Mouse (Mus musculus) brown adipose tissue, adult 24 weeks (tissue): ENCODE measurements around the gene Syngap1. TPM values are rescaled to one million over a fixed set of nuclear protein-coding genes. Genes with fewer than 3 reads are reported as not detected.
"Not testable (repeated sequence)": the region's sequence is repeated elsewhere in the genome, so short reads cannot be mapped to it uniquely, and the experiment has no call there.

ENCODE experiments used
- H3K27ac ChIP-seq: fragments of 200-500 bp; replicated peaks from 2 replicates; pipeline ENCODE4 v1.5.1; 2012; ENCODE audit warnings: low read depth, mild to moderate bottlenecking, low read length
- H3K4me1 ChIP-seq: fragments of 200-500 bp; 2 replicates; pipeline ENCODE4 v1.6.1; 2012; ENCODE audit warnings: low read length, mixed read lengths; ENCODE audit not compliant: control insufficient read depth, insufficient read depth, insufficient read length
- H3K4me3 ChIP-seq: fragments of 200-500 bp; 2 replicates; pipeline ENCODE4 v1.5.1; 2012; ENCODE audit warnings: low read depth, mild to moderate bottlenecking, low read length, moderate library complexity; ENCODE audit not compliant: insufficient read depth
- polyA plus RNA-seq: library from polyadenylated mRNA; stranded (reverse); fragments of >200 nt; gene quantifications from 2 replicates; pipeline ENCODE4 v1.2.4, GENCODE M21; 2012; ENCODE audit not compliant: missing spikeins, insufficient read depth, insufficient read length

Syngap1 gene
- 1.1 and 1.6 TPM in 2 replicates for polyA plus RNA-seq

DNA sequence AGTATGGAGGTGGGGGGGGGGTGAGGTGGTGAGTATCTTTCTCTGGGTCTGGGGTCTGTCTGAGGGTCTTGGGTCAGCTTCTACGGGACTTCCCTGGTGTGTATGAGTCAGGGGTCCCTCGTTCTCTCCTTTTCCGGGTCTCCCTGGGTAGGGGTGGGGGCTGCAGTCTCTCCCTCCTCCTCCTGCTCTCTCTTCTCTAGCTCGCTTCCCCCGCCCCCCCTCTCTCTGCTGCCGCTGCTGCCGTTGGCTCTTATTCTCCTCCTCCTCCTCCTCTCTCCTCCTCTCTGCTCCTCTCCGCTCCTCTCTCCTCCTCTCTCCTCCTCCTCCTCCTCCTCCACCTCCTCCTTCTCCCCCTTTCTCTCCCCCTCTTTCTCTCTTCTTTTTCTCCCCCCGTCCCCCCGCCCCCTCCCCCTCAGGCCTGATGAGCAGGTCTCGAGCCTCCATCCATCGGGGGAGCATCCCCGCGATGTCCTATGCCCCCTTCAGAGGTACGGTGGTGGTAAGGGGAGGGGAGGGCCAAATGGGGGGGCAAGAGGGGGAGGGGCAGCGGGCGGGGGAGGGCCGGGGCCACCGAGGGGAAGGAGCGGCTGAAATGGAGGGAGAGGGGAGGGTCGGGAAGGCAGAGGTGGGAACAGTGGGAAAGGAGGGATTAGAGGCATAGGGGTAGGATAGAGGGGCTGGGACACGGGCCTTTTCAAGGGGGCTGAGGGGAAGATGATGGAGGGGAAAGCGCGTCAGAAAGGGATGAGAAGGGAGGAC lies at the start of gene Syngap1:
TSS of gene Syngap1 (plus strand) at position 223 of the 759 bp plus-strand sequence.
- H3K4me1 ChIP-seq = peaks cover 2% of the 10 kb centered on the region
- H3K4me3 ChIP-seq = peak within 1 kb of the TSS; percentile 55
- peak within 1 kb of the TSS; percentile 72 for H3K27ac ChIP-seq

DNA sequence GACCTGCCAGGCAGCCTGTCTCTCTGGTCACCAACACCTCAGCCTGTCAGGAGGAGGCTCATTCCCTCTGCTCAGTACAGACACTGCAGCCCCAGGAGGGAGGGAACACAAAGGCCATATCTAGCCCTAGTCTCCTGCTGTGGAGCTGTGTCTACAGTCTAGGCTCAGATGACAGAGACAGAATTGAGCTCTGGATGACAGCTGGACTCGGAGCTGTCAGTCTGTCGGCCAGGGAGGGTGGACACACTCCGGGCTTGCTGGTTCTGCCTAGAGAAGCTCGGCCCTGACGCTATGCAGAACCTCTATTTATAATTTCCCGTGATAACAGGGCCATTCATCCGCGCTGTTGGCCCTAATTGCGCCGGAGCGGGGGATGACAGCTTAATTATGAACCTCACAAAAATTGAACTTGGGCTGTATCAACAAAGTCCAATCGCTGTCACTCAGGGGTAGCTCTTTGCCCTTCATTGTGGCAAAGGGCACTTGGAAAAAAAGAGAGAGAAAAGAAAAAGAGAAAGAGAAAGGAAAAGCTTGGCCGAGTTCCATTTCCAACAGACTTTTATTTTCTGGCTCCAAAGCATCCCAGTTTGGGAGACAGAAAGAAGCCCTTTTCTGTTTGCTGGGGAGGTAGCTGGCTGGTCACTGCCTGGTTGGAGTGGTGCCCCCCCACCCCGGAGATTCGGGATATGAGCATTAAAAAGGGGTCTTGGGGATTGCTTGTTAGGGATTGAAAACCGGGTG lies 48.2 kb upstream of the Syngap1 start:
- H3K4me1 ChIP-seq = no peaks in the 10 kb centered on the region
- no peak overlapping the region for H3K27ac ChIP-seq
- peak overlapping the region; percentile 22; the same call in 1 of the 2 replicates for H3K4me3 ChIP-seq

DNA sequence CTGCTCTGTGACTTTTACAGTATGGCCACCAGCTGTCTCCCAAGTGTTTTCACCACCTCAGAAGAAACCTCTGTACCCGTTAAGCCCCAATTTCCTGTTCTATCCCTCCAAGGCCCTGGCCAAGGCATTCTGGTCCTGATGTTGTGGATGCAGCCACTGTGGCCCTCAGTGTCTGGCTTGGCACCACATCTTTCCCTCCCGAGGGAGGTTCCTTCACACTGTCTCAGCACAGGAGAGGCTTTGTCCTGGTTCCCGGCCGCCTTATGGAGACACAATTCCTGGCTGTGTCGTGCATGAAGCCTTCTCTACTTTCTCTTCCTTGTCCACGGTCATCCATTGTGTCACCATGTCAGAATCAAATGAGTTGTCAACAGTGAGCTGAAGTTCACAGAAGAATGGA lies 47.6 kb upstream of the Syngap1 start:
- no peaks in the 10 kb centered on the region for H3K4me1 ChIP-seq
- no peak overlapping the region for H3K4me3 ChIP-seq
- H3K27ac ChIP-seq = no peak overlapping the region

DNA sequence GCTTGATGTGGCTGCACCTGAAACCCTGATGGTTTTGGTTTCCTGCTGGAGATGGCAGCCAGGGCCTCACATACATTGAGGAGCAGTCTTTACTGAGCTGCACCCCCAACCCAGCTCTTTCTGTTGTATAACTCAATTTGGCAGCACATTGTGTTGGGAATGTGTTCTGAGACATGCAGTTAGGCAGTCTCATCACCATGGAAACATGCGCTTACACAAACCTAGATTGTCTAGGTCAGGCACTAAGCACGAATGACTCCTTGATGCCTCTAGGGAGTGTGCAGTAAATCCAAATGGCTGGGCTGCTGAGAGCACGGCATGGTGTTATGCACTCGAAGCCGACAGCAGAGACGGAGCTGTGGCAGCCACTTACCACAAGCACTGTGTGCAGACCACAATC lies 46.7 kb upstream of the Syngap1 start:
- Histone ChIP-seq H3K4me3 (no peak overlapping the region), H3K4me1 (no peaks in the 10 kb centered on the region), H3K27ac (no peak overlapping the region)

DNA sequence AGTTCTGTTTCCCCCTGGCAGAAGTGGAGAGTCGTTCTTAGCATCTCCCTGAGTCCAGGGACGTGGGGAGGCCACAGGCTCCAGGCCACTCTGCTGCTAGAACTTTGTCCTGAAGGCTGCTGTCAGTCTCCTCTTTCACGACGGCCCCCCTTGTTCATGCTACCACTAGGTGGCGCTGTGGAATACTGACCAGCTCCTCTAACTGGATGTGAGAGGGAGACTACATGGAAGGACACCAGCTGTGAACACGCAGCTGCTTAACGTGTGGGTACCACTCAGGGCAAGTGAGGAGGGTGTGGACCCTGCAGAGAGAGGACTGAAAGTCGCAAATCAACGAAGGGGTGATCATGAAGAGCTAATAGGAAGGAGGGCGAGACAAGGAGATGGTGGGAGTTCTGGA lies 45.5 kb upstream of the Syngap1 start:
- Histone ChIP-seq H3K4me3 (no peak overlapping the region), H3K4me1 (no peaks in the 10 kb centered on the region), H3K27ac (no peak overlapping the region)

DNA sequence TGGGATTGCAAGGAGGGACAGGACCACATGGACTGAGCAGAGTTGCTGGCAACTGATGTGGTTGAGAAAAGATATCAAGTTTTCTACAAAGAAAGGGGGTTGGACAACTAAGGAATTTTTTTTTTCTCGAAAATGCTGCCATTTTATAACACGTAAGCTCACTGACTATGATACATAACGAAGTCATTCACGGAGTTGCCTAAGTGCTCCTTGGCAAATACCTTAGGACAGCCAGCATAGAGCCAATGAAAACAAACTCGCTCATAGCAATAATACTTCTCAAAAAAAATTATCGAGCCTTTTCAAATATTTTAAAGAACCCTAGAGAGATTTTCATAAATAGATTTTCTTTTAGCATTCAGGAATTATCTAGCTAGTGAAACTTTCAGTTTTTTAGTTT lies 40.1 kb upstream of the Syngap1 start:
- H3K27ac ChIP-seq = no peak overlapping the region
- H3K4me1 ChIP-seq = no peaks in the 10 kb centered on the region
- no peak overlapping the region for H3K4me3 ChIP-seq

DNA sequence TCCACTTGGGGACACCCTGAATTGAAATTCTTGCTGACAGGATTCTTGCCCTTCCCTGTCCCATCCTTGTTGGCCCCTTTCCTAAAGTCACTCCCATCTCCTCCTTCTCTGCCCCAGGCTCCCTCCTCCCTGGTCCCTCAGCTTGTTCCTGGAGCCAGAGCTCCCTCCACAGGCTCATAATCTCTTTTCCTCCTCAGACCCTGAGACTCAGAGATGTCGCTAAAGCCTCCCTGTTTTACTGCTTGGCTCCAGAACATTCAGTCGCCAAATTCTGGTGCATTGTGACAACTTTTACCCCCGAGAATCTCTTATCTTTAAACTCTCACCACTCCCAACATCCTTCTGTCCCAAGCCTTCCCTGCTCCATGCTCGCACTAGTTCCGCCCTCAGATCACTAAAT lies 36.7 kb upstream of the Syngap1 start:
- Histone ChIP-seq H3K27ac (no peak overlapping the region), H3K4me1 (no peaks in the 10 kb centered on the region), H3K4me3 (no peak overlapping the region)

DNA sequence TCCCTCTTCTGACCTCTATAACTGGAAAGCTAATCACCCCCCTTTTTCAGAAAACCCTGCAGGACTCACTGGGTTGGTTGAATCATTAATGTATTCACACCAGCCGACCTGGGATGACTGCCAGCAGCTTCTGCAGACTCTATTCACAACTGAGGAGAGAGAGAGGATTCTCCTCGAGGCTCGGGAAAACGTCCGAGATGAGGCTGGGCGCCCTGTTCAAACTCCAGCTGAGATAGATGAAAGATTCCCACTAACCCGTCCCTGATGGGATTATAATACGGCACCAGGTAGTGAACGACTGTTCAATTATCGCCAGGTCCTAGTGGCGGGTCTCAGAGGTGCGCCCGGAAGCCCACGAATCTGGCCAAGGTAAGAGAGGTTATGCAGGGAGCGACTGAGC lies 33.5 kb upstream of the Syngap1 start:
- not testable (repeated sequence) for H3K27ac ChIP-seq, H3K4me3 ChIP-seq, H3K4me1 ChIP-seq

DNA sequence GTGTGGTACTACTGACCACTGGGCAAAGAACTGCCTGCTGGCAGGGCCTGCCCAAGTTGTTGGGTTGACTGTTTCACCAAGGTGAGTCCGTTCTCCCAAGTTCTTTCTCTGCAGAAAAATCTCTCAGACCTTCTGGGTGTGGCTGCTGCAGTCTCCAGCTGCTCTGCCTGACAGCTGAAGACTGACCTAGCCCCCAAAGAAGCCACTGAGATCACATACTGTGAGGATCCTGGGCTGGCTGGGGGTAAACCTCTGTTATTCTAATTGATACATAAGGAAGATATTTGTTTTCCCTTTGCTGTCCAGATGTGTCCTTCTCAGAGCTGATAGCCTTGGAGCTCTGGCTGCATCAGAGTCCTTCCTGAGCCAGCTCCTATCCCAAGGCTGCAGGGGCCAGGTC lies 25.8 kb upstream of the Syngap1 start:
- H3K4me3 ChIP-seq = no peak overlapping the region
- no peak overlapping the region for H3K27ac ChIP-seq
- H3K4me1 ChIP-seq = no peaks in the 10 kb centered on the region

DNA sequence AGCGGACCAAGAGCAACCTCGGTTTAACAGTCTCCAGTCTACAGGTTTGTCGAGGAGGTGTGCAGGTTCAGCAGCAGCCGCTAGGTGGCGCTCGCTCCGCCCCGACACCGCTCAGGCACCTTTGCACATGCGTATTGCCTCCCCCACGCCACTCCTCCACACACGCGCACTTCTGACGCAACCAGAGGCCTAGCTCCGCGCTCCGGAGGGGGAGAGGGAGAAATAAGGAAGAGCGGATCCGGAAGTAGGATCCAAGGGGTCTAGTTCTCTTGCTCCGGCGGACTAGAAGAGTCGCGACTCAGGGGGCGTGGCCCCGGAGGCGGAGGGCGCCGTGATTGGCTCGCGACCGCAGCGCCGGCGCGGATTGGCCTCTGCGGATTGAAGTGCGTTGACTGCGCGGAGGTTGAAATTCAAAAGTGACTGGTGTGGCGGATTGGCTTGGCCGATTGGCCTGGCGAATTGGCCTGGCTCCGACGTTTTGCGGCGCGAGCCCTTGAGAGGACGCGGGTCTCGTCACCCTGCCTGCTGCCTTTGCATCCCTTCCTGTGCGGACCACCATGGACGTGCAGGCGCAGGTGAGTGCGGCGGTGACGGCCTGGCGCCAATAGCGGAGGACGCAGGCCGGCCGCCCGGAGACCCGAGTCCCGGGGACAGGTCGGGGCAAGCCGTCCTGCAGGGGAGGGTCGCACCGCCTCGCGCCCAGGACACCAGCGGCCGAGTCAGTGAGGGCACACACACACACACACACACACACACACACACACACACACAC lies 24.2 kb upstream of the Syngap1 start, which contains the start of gene Kifc5b:
TSS of gene Kifc5b (plus strand) at position 381 of the 772 bp plus-strand sequence.
- Histone ChIP-seq H3K4me1 (no peaks in the 10 kb centered on the region), H3K4me3 (peak within 1 kb of the TSS; percentile 56), H3K27ac (no peak within 1 kb of the TSS)

DNA sequence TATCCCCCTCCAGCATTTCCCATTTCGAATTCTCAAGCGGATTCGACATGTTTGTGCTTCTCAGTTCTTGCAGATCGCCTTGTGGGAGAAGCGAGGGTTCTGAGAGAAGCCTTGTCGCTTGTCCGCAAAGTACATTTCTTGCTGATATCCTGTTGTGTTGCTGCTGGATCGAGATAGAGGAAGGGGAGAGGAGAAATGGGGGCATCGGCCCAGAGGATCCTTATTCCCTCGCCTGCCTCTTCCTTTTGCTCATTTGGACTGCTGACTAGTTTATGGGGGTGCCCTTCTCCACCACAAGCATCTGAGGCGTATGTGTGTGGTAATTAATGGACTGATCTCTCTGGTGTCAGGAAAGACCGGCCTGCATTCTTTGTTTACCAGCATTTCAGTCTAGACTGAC lies 23.5 kb upstream of the Syngap1 start:
- not testable (repeated sequence) for H3K27ac ChIP-seq, H3K4me1 ChIP-seq
- H3K4me3 ChIP-seq = peak overlapping the region; percentile 56

DNA sequence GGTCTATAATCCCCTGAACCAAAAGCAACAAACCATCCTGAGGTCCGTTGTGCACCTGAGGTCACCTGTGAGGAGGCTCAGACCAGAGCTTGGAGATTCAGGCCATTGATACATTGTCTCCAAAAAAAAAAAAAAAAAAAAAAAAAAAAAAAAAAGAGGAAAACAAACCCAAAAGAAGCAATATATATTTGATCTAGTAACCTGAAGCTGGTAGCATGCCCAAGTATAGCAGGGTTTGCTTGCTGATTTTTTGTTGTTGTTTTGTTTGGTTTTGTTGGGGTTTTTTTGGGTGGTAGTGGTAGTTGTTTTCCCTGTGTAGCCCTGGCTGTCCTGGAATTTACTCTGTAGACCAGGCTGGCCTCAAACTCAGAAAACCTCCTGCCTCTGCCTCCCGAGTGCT lies 22.7 kb upstream of the Syngap1 start:
- H3K4me3 ChIP-seq = no peak overlapping the region
- no peak overlapping the region for H3K27ac ChIP-seq
- no peaks in the 10 kb centered on the region for H3K4me1 ChIP-seq

DNA sequence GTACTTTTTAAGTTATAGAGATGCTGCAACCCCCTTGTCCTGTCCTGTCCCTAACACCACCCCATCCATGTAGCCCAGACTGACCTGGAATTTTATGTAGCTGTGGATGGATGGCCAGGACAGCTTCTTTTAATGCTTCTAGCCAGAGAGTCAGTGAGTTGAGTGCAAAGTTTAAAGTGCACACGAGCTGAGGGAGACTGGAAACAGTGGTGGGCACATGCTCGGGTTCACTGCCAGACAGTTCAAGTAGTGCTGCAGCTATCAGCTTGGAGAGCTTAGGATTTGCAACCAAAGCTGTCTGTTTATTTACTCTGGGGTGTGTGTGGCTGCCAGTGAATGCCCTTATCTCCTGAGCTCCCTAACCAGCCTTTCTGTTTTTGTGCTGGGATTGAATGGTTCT lies 21.5 kb upstream of the Syngap1 start:
- not testable (repeated sequence) for H3K4me3 ChIP-seq, H3K27ac ChIP-seq, H3K4me1 ChIP-seq

DNA sequence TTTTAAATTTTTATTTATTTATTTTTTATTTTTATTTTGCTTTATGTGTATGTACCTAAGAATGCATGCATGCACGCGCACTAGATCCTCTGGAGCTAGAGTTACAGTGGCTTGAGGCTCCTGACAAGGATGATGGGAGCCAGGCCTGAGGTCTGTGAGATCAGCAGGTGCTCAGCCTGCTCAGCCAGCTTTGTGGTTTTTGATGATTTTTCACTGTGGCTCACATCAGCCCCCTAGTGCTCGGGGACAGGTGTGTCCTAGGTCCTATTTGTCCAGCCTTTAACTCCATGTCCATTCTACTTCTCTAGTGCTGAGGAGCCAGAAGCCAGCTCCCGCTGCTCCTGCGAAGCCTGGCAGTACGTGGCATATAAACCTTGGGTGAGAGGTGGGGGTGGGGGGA lies 18.7 kb upstream of the Syngap1 start:
- not testable (repeated sequence) for H3K4me1 ChIP-seq, H3K27ac ChIP-seq, H3K4me3 ChIP-seq

DNA sequence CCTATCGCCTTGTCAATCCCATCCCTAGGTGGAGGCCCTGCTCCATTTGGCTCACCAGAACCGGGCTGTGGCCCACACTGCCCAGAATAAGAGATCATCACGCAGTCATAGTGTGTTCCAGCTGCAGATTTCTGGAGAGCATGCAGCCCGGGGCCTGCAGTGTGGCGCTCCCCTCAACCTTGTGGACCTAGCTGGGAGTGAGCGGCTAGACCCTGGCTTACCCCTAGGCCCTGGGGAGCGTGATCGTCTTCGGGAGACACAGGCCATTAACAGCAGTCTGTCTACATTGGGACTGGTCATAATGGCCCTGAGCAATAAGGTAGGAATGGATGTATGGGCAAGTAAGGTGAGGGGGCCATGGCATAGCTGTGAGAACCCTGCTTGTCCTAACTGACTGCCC lies 15.6 kb upstream of the Syngap1 start:
- H3K4me3 ChIP-seq, H3K27ac ChIP-seq, H3K4me1 ChIP-seq: not testable (repeated sequence)
